Mouse (Mus musculus) hindbrain, embryonic 13.5 days (tissue): ENCODE data around the gene 1600014C10Rik. TPM values are rescaled to one million over a fixed set of nuclear protein-coding genes. Genes with fewer than 3 reads are reported as not detected.

Experiments used
- ATAC-seq: fragments of 200-750 bp; cut with Nextera tagmentation; 2 replicates; pipeline ENCODE4 v1.8.0; 2017; ENCODE audit warnings: moderate TSS enrichment; ENCODE audit not compliant: low FRiP score
- H3K27ac ChIP-seq: fragments of 300-500 bp; sonication (generic); 2 replicates; pipeline ENCODE4 v1.5.1; 2015; ENCODE audit warnings: inconsistent platforms, mild to moderate bottlenecking, moderate library complexity
- H3K27me3 ChIP-seq: fragments of 300-500 bp; sonication (generic); 2 replicates; pipeline ENCODE4 v1.6.1; 2015; ENCODE audit warnings: mild to moderate bottlenecking, inconsistent platforms
- H3K36me3 ChIP-seq: fragments of 300-500 bp; sonication (generic); 2 replicates; pipeline ENCODE4 v1.6.1; 2015; ENCODE audit warnings: mild to moderate bottlenecking, inconsistent platforms
- H3K4me1 ChIP-seq: fragments of 300-500 bp; sonication (generic); replicated peaks from 2 replicates; pipeline ENCODE4 v1.6.1; 2015; ENCODE audit warnings: inconsistent platforms
- H3K4me2 ChIP-seq: fragments of 300-500 bp; sonication (generic); 2 replicates; pipeline ENCODE4 v1.6.1; 2015; ENCODE audit warnings: inconsistent platforms, mild to moderate bottlenecking, moderate library complexity
- H3K4me3 ChIP-seq: fragments of 300-500 bp; sonication (generic); 2 replicates; pipeline ENCODE4 v1.5.1; 2015; ENCODE audit warnings: mild to moderate bottlenecking, inconsistent platforms
- H3K9ac ChIP-seq: fragments of 300-500 bp; sonication (generic); 2 replicates; pipeline ENCODE4 v1.6.1; 2015; ENCODE audit warnings: mild to moderate bottlenecking, inconsistent platforms
- H3K9me3 ChIP-seq: fragments of 300-500 bp; sonication (generic); 2 replicates; pipeline ENCODE4 v1.6.1; 2016; ENCODE audit warnings: inconsistent platforms
- WGBS: fragments of 180-500 bp; shearing (Covaris S2); methylation state at CpG from one replicate; pipeline ENCODE4 v1.1.7; 2015; 5-methylcytosine and 5-hydroxymethylcytosine counted together
- polyA plus RNA-seq: library from polyadenylated mRNA; unstranded; fragments of >200 nt; fragmentation: Nextera tagmentation; extraction: Ambion mirVana; gene quantifications from 2 replicates; pipeline ENCODE4 v1.2.1, GENCODE M21; 2015

Gene 1600014C10Rik
- polyA plus RNA-seq, 1 experiment from 2014 or later: 26.1 TPM

DNA sequence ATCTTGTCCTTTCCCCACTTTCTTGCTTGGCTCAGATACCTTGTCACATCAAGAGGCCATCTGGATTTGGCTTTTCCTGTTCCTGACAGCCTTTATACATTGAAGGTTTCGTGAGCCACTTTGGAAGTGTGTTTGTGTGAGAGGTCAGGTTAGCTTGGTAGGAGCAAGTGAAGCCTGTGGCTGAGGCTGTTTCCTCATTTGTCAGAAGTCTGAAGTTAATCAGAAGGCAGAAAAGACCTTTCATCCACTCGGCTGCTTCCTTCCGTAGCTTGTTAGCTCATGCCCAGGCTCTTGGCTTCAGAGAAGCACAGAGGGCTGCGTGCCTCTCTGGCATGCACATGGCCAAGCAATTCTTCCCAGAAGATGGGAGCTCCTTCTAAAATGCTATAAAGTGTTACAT, 4.8 kb downstream of the 1600014C10Rik start:
- WGBS: 88% methylated on average over 4 of the region's 4 CpGs

DNA sequence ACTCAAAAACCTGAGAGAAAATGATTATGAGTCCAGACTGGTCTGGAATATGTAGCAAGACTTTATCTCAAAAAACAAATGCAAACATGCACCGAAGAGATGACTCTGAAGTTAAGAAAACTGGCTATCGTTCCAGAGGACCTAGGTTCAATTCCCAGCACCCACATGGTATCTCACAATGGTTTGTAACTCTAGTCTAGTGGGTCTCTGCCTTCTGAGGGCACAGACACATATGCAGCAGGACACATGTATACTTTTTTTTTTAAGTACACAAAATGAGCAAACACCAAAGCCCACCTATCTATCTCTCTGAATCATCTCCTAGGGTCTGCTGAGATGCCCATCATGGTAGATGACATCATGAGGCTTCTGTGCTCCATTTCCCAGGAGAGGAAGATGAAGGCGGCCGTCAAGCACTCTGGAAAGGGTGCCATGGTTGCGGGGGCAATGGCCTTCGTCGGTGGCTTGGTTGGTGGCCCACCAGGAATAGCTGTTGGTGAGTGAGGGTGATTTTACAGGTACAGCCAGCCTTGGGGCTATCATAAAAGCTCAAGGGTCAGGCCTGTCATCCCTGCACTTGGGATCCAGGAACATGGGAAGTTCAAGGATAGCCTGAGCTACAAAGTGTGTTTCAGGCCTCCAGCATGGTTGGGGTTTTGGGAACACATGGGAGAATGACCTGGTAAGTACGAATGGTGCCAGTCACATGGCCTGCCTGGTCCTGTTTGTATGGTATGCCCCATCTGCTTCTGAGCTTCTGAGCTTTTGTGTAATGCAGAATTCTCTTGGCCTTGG, 5.5 kb downstream of the 1600014C10Rik start:
- WGBS: 96% methylated on average over 8 of the region's 8 CpGs
- ATAC-seq: no peak
- no peaks in the 10 kb centered on the region for H3K9me3 ChIP-seq
- no peak overlapping the region for H3K9ac ChIP-seq
- H3K27me3 ChIP-seq: no peaks in the 10 kb centered on the region
- H3K4me1 ChIP-seq: peaks cover 7% of the 10 kb centered on the region
- H3K4me2 ChIP-seq: no peak overlapping the region
- H3K27ac ChIP-seq: no peak overlapping the region
- no peak overlapping the region for H3K4me3 ChIP-seq
- peaks cover 20% of the 10 kb centered on the region for H3K36me3 ChIP-seq

More for the DNA sequence above, 4.8 kb downstream of the 1600014C10Rik start:
- no peaks in the 10 kb centered on the region for H3K9me3 ChIP-seq
- no peak overlapping the region for H3K27ac ChIP-seq
- no peak overlapping the region for H3K4me3 ChIP-seq
- peaks cover 14% of the 10 kb centered on the region for H3K4me1 ChIP-seq
- no peak overlapping the region for H3K4me2 ChIP-seq
- no peaks in the 10 kb centered on the region for H3K27me3 ChIP-seq
- peaks cover 20% of the 10 kb centered on the region for H3K36me3 ChIP-seq
- no peak overlapping the region for H3K9ac ChIP-seq
- ATAC-seq: no peak

DNA sequence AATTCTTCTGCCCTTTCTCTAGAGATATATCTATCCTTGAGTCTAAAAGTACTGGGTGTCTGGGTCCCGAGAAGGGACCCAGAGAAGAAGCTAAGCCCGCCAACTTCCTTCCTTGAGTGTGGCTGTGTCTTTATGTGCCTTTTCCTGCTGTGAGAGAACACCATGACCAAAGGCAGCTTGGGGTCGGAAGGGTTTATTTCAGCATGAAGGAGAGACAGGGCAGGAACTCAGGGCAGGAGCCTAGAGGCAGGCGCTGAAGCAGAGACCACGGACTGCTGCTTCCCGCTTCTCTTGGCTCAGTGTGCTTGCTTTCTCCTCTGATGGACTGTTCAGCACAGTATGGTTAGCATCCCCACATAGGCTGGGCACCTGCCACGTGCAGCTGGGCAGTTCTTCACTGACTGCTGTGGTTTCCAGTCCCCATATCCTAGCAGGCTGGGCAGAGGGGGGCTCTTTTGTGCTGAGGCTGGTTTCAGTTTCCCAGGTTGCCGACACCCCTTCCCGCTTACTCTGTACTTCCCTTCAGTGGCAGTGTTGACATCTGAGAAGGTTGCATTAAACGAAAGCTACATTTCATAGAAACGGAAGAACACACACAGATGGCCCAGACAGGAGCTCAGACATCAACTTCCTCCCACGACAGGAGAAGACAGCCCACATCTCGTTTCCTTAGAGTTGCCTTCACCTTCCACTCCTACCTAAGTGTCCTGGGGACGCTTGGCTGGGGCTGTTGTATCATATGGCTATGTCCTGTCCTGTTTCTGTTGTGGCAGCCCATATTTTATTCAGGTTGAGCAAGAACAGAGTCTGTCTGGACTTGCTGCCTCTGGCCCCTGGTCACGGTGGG, 6.3 kb downstream of the 1600014C10Rik start:
- H3K36me3 ChIP-seq: peaks cover 20% of the 10 kb centered on the region
- ATAC-seq: no peak
- H3K27me3 ChIP-seq: no peaks in the 10 kb centered on the region
- no peaks in the 10 kb centered on the region for H3K9me3 ChIP-seq
- 82% methylated on average over 15 of the region's 15 CpGs for WGBS
- no peak overlapping the region for H3K4me2 ChIP-seq
- H3K4me1 ChIP-seq: peaks cover 2% of the 10 kb centered on the region
- no peak overlapping the region for H3K9ac ChIP-seq
- no peak overlapping the region for H3K27ac ChIP-seq
- no peak overlapping the region for H3K4me3 ChIP-seq

GRCm38 (mm10) chr7:38190056-38190835, 7.2 kb downstream of the 1600014C10Rik start:
- H3K4me3 ChIP-seq: no peak overlapping the region
- no peak overlapping the region for H3K9ac ChIP-seq
- H3K27ac ChIP-seq: no peak overlapping the region
- H3K27me3 ChIP-seq: no peaks in the 10 kb centered on the region
- no peak overlapping the region for H3K4me2 ChIP-seq
- H3K4me1 ChIP-seq: no peaks in the 10 kb centered on the region
- peaks cover 27% of the 10 kb centered on the region for H3K36me3 ChIP-seq
- H3K9me3 ChIP-seq: no peaks in the 10 kb centered on the region
- 88% methylated on average over 8 of the region's 8 CpGs for WGBS
- ATAC-seq: no peak

GRCm38 (mm10) chr7:38191146-38191545, 8.1 kb downstream of the 1600014C10Rik start:
- no peak for ATAC-seq
- WGBS: 60% methylated on average over 8 of the region's 8 CpGs
- Histone ChIP-seq H3K4me1 (no peaks in the 10 kb centered on the region), H3K36me3 (peaks cover 34% of the 10 kb centered on the region), H3K9me3 (no peaks in the 10 kb centered on the region), H3K27ac (no peak overlapping the region), H3K27me3 (no peaks in the 10 kb centered on the region), H3K4me2 (no peak overlapping the region), H3K4me3 (no peak overlapping the region), H3K9ac (no peak overlapping the region)

DNA sequence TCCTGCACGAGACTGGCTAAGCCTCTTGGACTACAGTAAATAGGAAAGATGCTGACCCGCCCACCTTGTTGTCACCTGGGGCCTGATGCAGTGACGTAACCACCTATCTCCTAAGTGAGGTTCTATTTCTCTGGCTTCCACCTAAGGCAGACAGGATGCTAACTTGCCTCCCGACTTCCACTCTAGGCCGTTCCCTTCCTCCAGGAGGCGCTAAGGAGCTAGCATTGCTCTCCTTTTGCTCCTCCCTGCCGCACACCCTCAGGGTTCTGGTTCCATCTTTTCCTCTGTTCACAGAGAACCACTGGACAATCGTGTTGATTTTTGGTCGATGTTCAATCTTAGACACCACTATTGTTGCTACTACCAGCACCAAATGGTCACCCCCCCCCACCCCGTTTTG, 8.6 kb downstream of the 1600014C10Rik start:
- peaks cover 38% of the 10 kb centered on the region for H3K36me3 ChIP-seq
- no peak overlapping the region for H3K4me2 ChIP-seq
- no peak overlapping the region for H3K27ac ChIP-seq
- H3K4me3 ChIP-seq: no peak overlapping the region
- no peak overlapping the region for H3K9ac ChIP-seq
- ATAC-seq: no peak
- WGBS: 41% methylated on average over 10 of the region's 10 CpGs
- H3K27me3 ChIP-seq: no peaks in the 10 kb centered on the region
- H3K9me3 ChIP-seq: no peaks in the 10 kb centered on the region
- no peaks in the 10 kb centered on the region for H3K4me1 ChIP-seq

DNA sequence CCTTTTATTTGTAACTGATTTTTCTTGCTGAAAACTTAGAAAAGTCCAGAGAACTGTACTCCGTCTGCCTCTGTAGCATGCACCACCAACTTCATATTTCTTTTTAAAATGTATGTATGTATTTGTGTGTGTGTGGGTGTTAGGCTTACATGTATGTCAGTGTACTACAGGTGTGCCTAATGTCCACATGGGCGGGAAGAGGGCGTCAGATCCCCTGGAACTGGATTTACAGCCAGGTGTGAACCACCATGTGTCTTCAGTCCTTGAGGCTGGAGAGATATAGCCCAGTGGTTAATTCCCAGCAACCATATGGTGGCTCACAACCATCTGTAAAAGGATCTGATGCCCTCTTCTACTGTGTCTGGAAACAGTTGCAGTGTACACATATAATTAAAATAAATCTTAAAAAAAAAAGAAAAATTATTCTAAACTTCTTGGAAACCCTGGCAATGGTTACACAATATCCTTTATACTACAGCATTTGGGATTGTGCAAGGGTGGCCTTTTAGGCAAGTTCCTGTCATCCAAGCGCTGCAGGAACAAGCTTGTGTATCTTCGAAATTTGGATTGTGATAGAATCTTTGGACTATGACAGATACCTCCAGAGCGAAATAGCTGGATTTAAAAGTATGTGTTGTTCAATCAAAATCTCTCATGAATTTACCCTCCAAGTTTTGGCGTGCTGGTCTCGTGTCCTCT, 17.0 kb downstream of the 1600014C10Rik start:
- Histone ChIP-seq H3K4me2 (peak overlapping the region; percentile 60), H3K9ac (peak overlapping the region; percentile 71; the same call in 1 of the 2 replicates), H3K36me3 (peaks cover 14% of the 10 kb centered on the region), H3K4me1 (peaks cover 6% of the 10 kb centered on the region; the same call in 1 of the 2 replicates), H3K27me3 (no peaks in the 10 kb centered on the region), H3K9me3 (no peaks in the 10 kb centered on the region), H3K4me3 (peak overlapping the region; percentile 35; the same call in 1 of the 2 replicates), H3K27ac (peak overlapping the region; percentile 66)
- no peak for ATAC-seq
- 69% methylated on average over 8 of the region's 8 CpGs for WGBS

DNA sequence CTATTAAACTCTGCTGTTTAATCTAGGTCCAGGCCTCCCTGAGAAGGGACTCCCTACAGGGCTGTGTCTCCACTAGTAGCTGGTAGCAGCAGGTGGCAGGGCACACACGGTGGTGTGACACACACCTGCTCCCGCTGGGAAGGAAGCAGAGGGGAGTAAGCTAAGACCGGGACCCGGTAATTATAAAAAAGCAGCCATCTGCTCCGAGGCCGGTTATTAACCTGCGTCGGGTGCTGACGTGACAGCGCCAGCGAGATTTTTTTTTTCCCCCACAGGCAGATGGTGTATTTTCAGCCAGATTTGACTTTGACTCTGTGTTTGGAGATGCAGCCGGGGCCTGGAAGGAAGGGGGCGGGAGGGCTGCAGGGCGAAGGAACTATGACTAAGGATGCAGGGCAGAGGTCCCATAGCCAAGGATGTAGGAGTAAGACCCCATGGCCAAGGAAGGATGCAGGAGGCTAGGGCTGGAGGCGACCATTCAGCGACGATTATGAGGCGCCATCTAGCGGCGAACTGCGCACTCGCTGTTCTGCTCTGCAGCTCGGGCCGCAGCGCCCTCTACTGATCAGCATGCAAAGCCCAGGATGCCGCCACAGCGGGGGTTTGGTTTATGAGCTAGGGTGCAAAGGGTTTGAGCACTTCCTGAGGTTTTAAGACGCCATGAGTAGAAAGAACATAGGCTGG, 17.7 kb downstream of the 1600014C10Rik start:
- Histone ChIP-seq H3K27ac (peak overlapping the region; percentile 66), H3K9me3 (no peaks in the 10 kb centered on the region), H3K4me2 (peak overlapping the region; percentile 60), H3K4me1 (peaks cover 6% of the 10 kb centered on the region; the same call in 1 of the 2 replicates), H3K27me3 (no peaks in the 10 kb centered on the region), H3K36me3 (peaks cover 8% of the 10 kb centered on the region; the same call in 1 of the 2 replicates), H3K9ac (peak overlapping the region; percentile 71), H3K4me3 (peak overlapping the region; percentile 35)
- WGBS: 2% methylated on average over 28 of the region's 28 CpGs
- ATAC-seq: peak; percentile 92

DNA sequence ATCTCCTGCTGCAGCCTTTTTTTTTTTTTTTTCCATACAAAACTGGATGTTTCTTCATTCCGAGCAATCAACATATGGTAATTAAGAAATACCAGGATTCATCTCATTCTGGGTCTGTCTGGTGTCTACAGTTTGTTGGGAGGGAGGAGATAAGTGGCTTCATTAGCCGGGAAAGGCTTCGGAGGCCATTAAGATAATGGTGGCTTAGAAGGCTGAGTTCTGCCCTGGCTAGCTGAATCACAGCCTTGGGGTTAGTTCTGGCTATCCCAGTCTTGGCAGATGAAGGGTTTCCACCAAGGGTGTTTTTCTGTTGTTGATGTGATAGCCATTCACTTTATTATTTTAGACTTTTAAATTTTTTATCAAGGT, 18.3 kb downstream of the 1600014C10Rik start:
- Histone ChIP-seq H3K27ac (no peak overlapping the region; the same call in 1 of the 2 replicates), H3K4me3 (0 out of 2 replicates have a peak overlapping the region, but pooled peaks have one; percentile 35), H3K9ac (no peak overlapping the region; the same call in 1 of the 2 replicates), H3K27me3 (no peaks in the 10 kb centered on the region), H3K4me2 (peak overlapping the region; percentile 60; the same call in 1 of the 2 replicates), H3K36me3 (peaks cover 4% of the 10 kb centered on the region; the same call in 1 of the 2 replicates), H3K4me1 (peaks cover 6% of the 10 kb centered on the region; the same call in 1 of the 2 replicates), H3K9me3 (no peaks in the 10 kb centered on the region)
- peak; percentile 60 for ATAC-seq
- WGBS: 58% methylated on average over 3 of the region's 3 CpGs

DNA sequence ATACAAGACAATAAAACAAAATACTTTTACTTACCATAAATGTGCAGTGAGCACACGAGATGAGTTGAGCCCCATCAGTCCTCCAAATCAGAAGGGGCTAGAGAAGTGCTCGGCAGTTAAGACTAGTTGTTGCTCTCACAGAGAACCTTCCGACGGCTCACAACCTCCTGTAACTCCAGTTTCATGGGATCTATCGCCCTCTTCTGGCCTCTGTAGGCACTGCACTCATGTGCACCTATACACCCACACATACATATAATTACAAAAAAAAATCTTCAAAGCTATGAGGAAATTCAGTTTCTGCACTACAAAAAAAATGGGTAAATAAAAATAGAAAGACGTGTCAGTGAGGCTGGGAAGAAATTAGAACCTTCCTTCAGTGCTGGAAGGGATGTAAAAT, 21.3 kb downstream of the 1600014C10Rik start:
- no peak for ATAC-seq
- Histone ChIP-seq H3K27ac (no peak overlapping the region), H3K4me1 (peaks cover 6% of the 10 kb centered on the region; the same call in 1 of the 2 replicates), H3K9me3 (no peaks in the 10 kb centered on the region), H3K9ac (no peak overlapping the region), H3K36me3 (no peaks in the 10 kb centered on the region), H3K27me3 (no peaks in the 10 kb centered on the region), H3K4me2 (no peak overlapping the region), H3K4me3 (no peak overlapping the region)
- 92% methylated on average over 6 of the region's 6 CpGs for WGBS

DNA sequence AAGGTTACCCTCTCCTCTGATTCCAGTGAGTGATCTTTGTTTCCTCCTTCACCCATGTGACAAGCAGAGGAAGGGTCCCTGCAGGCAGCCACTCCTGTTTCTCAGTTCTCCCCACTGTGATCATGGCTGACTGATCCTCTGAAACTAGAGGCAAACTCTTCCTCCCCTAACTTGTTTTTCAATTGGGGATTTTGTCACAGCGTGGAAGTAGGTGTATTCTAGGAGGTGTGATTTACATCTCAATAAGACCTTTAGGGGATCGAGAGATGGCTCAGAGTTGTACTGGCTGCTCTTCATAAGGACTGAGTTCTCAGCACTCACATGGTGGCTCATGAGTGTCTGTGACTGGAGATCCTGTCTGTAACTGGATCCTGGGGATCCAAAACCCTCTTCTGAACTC, 22.8 kb downstream of the 1600014C10Rik start:
- H3K4me1 ChIP-seq: 0 out of 2 replicates have a peak, but pooled peaks cover under 1% of the 10 kb centered on the region
- no peak overlapping the region for H3K4me3 ChIP-seq
- no peak overlapping the region for H3K4me2 ChIP-seq
- WGBS: 31% methylated on average over 2 of the region's 2 CpGs
- no peaks in the 10 kb centered on the region for H3K27me3 ChIP-seq
- no peaks in the 10 kb centered on the region for H3K36me3 ChIP-seq
- H3K9me3 ChIP-seq: no peaks in the 10 kb centered on the region
- H3K27ac ChIP-seq: no peak overlapping the region
- H3K9ac ChIP-seq: no peak overlapping the region
- no peak for ATAC-seq
